In the genomic region with DNA sequence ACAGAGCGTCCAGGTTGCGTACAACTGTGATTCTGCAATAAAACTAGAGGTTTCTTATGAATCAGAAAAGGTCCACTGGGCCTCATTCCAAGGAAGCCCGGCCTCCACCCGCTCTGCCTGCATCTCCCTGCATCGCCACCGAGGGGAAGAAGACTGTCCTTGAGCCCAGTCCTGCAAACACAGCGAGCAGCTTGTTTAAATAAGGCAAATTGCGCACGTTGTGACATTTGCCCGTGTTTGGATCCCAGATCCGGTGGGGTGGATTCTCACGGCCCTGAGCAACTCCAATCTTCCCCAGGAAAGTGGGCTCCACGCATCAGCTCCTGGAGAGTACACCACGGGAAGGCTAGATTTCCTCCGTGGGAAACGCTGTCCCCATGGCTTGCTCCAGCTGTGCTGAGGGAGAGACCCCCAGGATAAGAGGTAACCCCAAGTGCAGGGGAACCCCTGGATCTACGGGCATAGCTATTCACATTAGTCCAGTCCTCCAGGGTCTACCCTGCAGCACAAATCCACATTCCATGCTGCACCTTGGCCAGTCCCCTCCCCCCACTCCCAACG, we compare ENCODE assay signal across 10 mouse cellular contexts. TPM values are rescaled to one million over a fixed set of nuclear protein-coding genes. Genes with fewer than 3 reads are reported as not detected.
DNase-seq lines count a peak whose midpoint lies in the region; ATAC-seq lines count a peak whose summit lies in the region.
"Had no signal": no experiment of that assay in that cellular context is flagged by ENCODE, and none has a peak within 500 bp of the region (broad histone marks: within the 10 kb centered on the region; RNA-seq: fewer than 3 reads in every experiment).

No protein-coding gene starts in this region.

- peak overlapping the region; percentile 19 for H3K27ac ChIP-seq in lung, embryonic 16.5 days (ENCODE audit: low read length)
- H3K27ac ChIP-seq: neural tube, embryonic 12.5 days had no signal

- H3K4me1 ChIP-seq in lung, embryonic 16.5 days (replicated peaks; ENCODE audit: control insufficient read depth, insufficient read depth, low read length) = peaks cover 34% of the 10 kb centered on the region

- DNase-seq in embryo, embryonic 11 days = peak; percentile 29
- no peak for DNase-seq in embryo, embryonic 10.5 days (ENCODE audit: low spot score)
- peak; percentile 44 to 62 for DNase-seq in urinary bladder, adult 18-20 months (ENCODE audit: low spot score in 2 of 2)
- DNase-seq in urinary bladder, postnatal 10 days (ENCODE audit: low spot score) = no peak
- DNase-seq in heart, postnatal 14 days = peak; percentile 39 to 56

- H3K36me3 ChIP-seq in lung, embryonic 16.5 days (ENCODE audit: control insufficient read depth, insufficient read depth, low read length) = no peaks in the 10 kb centered on the region
- H3K36me3 ChIP-seq: neural tube, embryonic 12.5 days had no signal

- peak; percentile 34; the same call in 1 of the 2 replicates for ATAC-seq in lung, embryonic 16.5 days (ENCODE audit: low read depth)
- no peak for ATAC-seq in CD4-positive, CD25-positive, alpha-beta regulatory T cell, adult 4 months
- ATAC-seq in frontal cortex, adult (ENCODE audit: low TSS enrichment) = no peak

- H3K9me3 ChIP-seq in lung, embryonic 16.5 days (ENCODE audit: control insufficient read depth, low read length) = no peaks in the 10 kb centered on the region
- H3K9me3 ChIP-seq: neural tube, embryonic 12.5 days had no signal

- H3K4me3 ChIP-seq in lung, embryonic 16.5 days (ENCODE audit: low read length) = no peak overlapping the region
- H3K4me3 ChIP-seq: erythroblast, embryonic 14.5 days; neural tube, embryonic 12.5 days had no signal

- intact Hi-C loops in heart, postnatal 14 days (cut with DNase I) = loop anchor here (5.0 kb wide), 1 partner anchor 414 kb away; no protein-coding TSS in a partner anchor

- no peaks in the 10 kb centered on the region for H3K27me3 ChIP-seq in lung, embryonic 16.5 days (ENCODE audit: control insufficient read depth, insufficient read depth, low read depth, low read length)
- H3K27me3 ChIP-seq: neural tube, embryonic 12.5 days had no signal

- 20% methylated on average over 18 of the region's 18 CpGs for WGBS in lung, embryonic 16.5 days

- H3K9ac ChIP-seq in lung, embryonic 16.5 days (ENCODE audit: low read length) = 0 out of 2 replicates have a peak overlapping the region, but pooled peaks have one; percentile 36
- H3K9ac ChIP-seq: neural tube, embryonic 12.5 days had no signal

- peak overlapping the region; percentile 29 for H3K4me2 ChIP-seq in lung, embryonic 16.5 days (ENCODE audit: low read depth, low read length)
- H3K4me2 ChIP-seq: neural tube, embryonic 12.5 days had no signal

RNA-seq across cellular contexts. Expression of gene Pofut2, which starts 7.7 kb away (rescaled TPM):
- 10 to 100 TPM; 45.8 to 48.2 TPM for total RNA-seq in heart, postnatal 14 days (2021)
- polyA plus RNA-seq in lung, embryonic 16.5 days (2015; fragmentation: Nextera tagmentation; extraction: Ambion mirVana) = 126 and 132 TPM in 2 replicates
- 10 to 100 TPM; 20.2 to 25.8 TPM for polyA plus RNA-seq in CD4-positive, CD25-positive, alpha-beta regulatory T cell, adult 4 months (2017; shearing (Covaris generic))

Comparison
In these comparisons a context has a peak if more than half of its experiments do, and no peak if none do; other contexts are left out.
1. DNase-seq: peak in embryo, embryonic 11 days (single experiment), urinary bladder, adult 18-20 months (2 of 2) and heart, postnatal 14 days (2 of 2); none in embryo, embryonic 10.5 days (single experiment) and urinary bladder, postnatal 10 days (single experiment).